Mouse (Mus musculus) kidney, postnatal 10 days (tissue): ENCODE data around the gene Mmp14.

Experiments
- DNase-seq: peaks from one replicate; pipeline ENCODE4 v3.0.0; 2021; ENCODE audit warnings: mixed read lengths

Mmp14 gene

DNA sequence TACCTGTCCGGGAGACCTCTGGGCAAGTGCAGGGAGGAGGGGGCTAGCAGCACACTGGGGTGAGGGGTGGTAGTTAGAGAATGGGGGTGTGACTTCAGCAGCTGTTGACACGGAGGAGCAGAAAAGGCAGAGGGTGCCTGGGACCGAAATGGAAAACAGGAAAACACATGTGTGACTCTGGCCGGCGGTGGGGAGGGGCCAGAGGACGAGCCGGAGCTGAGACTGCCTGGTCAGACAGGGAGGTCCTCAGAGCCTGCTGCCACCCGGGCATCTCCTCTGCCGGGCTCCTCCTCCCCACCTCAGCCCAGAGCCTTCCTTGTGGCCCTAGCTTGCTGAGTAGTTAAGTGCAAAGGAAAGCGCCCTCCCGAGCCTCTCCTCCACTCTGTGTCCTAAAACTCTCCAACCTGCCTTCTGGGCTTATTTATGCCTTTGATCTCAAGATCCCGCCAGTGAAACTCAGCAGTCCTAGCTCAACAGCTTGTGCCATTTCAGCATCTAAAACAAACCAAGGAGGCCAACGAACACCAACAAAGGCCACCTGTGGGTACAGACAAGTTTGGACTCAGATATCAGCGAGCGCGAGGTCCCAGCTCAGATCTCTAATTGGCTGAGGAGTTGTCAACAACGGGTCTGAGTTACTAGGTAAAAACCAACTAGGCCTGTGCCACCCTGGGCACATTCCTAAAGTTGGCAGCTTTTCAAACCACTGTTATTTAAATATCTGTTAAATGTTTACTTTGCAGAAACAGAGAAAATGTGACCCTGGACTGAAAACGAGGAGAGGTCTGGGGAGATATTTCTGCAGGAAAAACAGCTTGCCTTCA lies 17.3 kb upstream of the Mmp14 start:
- DNase-seq, result peak; percentile 77

DNA sequence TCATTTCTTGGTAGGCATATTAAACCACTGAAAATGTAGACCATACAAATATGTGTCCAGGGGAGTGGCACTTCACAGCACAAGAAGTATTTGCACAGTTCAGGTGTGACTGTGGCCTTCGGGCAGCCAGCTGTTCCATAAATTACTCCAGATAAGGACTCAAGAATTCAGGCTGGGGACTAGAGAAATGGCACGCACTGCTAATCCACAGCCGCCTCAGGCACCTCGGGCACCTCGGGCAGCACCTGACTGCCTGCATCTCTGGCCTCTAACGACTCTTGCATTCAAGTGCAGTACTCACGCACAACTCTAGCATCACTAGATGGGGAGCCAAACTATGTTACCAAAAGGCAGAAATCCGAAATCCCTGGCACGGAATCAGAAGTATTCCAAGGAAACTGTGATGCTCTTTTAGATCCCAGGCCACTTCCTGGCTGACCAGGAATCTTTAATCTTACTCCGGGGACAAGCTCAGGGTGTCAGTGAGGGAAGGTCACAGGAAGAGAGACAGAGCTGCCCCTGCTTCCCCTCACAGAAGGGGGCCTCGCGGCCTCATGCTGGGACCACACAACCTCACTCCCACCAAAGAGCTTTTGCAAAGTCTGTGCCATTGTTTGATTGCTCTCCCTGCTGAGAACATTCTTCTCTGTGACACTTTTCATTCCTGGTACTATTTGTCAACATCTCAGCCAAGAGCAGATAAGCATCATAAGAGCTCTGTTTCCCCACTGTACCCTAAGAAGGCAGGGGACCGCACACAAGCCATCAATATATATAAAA lies 16.0 kb upstream of the Mmp14 start:
- no peak for DNase-seq

DNA sequence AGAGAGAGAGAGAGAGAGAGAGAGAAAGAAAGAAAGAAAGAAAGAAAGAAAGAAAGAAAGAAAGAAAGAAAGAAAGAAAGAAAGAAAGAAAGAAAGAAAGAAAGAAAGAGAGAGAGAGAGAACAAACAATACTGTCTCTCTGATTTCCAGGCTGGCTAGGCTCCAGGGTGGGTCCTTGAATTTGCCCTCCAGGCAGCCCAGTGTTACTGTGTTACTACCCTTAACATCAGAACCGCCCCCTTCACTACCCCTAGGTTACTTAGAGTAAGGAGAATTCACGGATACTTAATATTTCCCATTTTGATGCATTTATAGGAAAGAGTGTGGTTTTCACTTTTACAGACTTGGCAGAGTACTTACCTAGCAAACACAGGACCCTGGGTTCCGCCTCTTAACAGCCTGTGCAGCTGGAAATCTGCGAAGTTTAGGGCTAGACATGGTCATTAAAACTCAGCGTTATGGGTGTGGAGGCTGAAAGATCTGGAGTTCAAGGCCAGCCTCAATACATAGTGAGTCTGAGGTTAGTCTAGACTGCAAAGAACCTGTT lies 15.1 kb upstream of the Mmp14 start:
- DNase-seq, result peak; percentile 54

DNA sequence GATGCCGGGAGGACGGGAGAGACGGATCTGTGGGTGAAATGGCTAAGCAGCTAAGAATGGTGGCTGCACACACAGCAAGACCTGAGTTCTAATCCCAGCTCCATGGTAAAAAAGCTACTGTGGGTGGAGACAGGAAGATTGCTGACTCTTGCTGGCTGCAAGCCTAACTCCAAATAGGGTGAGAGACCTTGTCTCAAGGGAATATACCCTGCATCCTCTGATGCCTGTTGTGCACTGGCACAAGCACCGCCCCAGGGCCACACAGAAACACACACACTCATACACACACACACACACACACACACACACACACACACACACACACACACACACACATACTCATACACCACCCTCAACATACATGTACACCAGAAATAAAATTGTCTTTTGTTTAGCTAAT lies 14.6 kb upstream of the Mmp14 start:
- DNase-seq, result peak; percentile 35

DNA sequence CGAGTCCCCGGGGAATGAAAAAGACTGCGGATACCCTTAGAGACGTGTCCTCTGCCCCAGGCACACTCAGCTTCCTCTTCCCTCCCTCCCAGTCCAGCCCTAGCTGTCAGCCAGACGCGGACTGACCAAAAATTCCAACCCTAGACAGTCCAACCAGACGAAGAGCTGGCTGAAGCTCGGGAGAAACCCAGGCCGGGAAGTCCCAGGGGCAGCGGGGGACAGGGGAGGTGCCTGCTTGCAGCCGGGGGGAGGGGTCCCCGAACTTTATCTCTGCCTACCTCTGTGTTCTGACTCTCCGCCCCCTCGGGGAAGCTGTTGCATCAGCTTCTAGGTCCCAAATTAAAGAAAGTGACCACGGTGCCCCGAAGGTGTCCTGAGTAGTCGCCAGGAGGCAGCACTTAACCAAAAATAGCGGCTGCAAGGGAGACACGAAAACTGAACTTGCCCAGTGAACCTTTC lies 13.8 kb upstream of the Mmp14 start, which contains the start of gene Slc7a7:
Slc7a7 (minus strand) TSS at position 158 of the 459 bp plus-strand sequence.
- peak; percentile 65 for DNase-seq

DNA sequence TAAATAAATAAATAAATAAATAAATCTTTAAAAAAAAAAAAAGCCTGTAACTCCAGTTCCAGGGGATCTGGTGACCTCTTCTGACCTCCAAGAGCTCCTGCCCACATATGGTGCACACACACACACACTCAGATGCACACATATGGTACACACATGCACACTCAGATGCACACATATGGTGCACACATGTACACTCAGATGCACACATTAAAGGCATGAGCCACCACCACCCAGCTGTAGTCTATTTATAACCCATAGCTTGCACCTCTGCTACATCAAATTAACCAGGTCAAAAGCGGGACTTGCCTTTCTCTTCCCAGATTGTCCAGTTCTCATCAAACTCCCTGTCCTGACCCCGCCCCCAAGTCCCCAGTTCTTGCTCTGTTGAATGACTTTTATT lies 10.4 kb upstream of the Mmp14 start:
- no peak for DNase-seq

DNA sequence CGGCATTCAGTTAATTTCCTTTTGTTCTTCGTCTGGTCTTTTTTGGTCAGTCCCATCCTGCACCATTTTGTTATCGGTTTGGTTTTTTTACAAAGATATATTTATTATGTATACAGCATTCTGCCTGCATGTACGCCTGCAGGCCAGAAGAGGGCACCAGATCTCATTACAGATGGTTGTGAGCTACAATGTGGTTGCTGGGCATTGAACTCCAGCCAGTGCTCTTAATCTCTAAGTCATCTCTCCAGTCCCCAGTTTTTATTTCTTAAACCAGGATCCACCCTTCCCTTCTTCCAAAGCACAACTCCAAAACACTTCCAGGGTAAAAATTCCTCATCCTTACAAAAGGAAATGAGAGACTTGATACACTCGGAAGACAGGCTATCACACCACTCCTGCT lies 8.0 kb upstream of the Mmp14 start:
- peak; percentile 33 for DNase-seq

DNA sequence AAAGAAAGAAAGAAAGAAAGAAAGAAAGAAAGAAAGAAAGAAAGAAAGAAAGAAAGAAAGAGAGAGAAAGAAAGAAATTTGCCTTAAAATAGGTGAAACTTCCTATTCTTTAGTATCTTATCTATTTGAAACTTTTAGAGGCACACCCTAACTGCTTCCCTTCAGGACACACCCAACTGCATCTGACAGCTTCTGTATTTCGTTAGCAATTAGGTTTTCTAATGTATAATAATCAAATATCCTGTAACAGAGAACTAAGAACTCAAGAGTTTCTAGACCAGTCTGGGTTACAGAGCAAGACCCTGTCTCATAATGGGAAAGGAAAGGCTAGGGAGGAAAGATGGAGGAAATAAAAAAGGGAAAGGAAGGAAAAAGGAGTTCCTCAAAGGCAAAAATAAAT lies 6.8 kb upstream of the Mmp14 start:
- DNase-seq, result no peak

DNA sequence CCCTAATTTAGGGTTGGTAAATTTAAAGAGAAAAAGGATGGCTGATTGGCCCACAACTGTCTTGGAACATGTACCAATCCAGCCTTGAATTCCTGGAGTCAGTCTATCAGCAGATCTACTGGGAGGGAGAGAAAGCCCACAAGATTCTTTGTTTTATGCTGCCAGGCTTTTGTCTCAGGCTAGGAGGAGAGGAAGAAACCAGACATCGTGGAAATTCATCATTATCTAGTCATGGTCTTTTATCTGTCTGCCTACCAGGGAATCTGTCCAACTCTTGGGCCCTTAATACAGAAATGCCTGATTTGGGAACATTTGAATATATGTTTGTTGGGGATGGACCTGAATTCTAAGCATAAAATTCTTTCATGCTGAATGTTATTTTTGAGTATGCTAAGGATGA lies 5.9 kb upstream of the Mmp14 start:
- no peak for DNase-seq

DNA sequence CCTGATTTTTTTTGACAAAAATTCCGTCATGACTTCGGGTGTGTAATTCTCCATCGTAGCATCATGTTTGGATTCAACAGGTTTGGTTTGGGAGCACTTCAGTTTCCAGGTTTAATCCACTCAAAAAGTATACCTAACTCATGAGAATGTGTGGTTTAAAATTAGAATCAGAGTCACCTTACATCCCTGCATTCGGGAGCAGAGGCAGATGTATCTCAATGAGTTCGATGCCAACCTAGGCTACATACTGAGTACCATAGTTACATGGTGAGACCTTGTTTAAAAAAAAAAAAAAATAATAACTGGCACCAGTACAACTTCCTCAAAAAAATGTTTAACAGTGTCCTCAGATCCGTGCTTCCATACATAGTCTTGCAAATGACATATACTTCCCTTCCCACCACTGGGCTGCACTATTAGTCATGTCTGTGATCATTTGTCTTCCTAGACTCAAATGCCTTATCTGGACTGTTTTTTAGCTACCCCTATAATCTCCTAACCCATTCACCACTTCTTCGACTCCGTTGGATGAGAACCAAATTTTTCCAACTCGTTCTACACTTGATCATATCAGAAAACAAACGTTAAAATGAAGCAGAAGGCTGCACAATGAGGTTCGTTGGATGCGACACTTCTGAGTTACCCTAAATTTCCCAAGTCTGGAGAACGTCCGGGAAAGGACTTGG lies 5.3 kb upstream of the Mmp14 start:
- no peak for DNase-seq

DNA sequence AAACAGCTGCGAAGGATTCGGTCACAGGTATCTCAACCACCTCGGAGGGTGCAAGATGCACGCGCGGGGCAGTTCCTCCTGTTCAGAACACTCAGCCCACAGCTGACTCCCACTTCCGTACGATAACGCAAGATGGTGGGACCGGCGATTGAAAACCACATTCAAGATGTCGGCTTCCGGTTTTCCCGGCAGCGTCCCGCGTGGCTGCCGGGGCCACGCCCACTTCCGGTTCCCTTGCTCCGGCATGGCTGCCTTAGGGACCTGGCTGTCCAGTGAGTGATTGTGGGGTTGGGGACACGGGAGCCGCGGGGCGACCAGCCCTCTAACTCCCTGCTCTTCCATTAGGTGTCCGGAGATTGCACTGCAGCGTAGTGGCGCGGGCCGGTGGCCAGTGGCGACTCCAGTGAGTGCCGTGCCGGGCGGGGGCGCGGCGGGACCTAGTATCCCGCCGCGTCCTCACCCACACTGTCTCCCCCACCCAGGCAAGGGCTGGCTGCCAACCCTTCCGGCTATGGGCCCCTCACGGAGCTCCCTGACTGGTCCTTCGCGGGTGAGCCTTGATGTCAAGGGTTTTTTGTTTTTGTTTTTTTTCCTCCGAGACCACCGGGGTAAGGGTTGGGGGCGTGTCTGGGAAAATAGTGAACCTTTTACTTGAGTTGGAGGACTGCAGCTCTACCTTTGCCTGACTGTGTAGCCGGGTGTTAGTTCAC lies 4.6 kb upstream of the Mmp14 start, which contains the start of gene Mrpl52:
Mrpl52 (plus strand) TSS at position 221 of the 710 bp plus-strand sequence.
- DNase-seq, result peak; percentile 97

DNA sequence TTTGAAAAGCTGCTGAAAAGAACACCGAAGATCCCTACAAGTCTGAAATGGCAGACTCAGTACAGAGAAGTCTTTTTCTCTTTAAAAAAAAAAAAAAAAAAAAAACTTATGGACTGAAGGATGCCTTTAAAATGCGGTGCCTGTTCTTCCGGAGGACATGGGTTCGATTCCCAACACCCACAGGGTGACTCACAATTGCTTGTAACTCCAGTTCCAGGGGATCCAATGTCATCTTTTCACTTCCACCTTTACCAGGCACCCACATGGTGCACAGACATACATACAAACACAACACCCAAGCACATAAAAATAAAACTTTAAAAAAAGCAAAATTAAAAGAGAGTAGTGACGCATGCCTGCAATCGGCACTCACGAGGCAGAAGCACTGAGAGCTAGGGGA lies 3.7 kb upstream of the Mmp14 start:
- DNase-seq, result no peak

DNA sequence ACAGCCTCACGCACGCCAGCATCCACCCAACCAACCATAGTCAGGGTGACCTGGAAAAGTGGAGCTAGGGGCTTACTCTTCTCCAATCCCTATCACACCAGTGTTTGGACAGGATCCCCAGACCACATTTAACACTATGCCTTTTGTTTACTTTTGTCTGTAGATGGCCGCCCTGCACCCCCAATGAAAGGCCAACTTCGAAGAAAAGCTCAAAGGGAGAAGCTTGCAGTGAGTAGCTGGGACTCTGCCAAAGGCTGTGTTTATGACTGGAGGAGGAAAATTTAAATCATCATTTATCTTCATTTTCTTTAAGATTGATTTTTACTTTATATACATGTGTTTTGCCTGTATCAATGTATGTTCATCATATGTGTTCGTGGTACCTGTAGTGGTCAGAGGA lies 3.0 kb upstream of the Mmp14 start:
- no peak for DNase-seq

DNA sequence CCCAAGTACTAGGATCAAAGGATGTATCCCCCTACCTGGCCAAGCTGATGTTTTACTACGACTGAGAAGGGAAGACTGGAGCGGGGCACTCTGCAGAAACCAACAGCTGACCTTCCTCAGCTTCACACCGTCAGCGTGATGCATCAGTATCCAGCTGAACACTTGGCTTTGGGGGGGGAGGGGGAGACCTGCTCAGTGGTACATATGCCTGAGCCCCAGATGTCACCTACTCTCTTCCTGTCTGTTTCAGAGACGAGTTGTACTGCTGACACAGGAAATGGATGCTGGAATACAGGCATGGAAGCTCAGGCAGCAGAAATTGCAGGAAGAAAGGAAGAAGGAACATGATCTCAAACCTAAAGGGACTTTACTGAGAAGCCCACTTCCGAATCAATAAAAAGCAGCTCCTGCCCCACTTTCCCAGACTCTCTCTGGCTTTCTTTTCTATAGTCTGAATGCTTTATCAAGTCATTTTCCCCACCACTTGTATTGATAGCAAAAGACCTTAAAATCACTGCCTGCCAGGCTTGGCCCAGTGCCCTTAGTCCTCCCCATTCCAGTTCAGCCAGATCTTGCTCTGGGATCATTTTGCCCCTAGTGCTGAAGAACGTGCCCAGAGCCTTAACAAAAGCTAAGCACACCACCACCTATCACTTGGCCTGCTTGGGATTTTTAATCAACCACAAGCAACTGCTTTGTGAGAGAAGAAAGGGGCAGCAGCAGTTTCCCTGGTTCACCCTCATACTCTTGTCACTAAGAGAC lies 1.9 kb upstream of the Mmp14 start:
- DNase-seq, result peak; percentile 38

DNA sequence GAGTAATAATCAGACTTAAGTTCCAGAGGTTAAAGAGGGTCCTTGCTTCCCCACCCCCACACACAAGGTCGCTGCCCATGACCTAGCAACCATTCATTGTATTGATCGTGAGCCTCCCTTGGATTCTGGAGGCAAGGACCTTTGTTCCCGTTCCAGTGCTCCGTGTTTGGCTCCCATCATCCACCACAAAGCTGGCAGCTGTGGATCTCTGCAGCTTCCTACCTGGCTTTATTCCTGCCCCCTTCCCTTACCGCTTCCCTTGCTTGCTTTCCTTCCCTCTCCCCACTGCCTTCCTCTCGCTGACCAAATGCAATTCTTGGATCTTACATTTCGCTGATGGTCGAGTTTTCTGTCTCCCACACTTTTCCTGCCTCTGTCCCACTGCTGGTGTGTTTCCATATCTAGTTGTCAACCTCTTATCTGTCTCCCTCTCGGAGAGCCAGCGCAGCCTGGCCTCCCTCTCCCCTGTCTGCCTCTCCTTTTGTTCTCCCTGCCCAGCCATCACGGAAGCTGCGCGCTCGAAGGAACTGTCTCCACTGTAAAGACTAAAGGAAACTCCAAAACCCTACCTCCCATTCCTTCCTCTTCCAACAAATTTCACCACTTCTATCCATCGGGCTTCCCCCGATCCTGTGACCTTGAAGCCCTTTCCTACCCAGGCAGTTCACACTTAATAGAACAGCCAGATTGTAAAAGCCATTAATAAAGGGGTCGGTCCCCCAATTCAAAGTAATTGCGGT lies 836 bp upstream of the Mmp14 start:
- DNase-seq, result peak; percentile 50

DNA sequence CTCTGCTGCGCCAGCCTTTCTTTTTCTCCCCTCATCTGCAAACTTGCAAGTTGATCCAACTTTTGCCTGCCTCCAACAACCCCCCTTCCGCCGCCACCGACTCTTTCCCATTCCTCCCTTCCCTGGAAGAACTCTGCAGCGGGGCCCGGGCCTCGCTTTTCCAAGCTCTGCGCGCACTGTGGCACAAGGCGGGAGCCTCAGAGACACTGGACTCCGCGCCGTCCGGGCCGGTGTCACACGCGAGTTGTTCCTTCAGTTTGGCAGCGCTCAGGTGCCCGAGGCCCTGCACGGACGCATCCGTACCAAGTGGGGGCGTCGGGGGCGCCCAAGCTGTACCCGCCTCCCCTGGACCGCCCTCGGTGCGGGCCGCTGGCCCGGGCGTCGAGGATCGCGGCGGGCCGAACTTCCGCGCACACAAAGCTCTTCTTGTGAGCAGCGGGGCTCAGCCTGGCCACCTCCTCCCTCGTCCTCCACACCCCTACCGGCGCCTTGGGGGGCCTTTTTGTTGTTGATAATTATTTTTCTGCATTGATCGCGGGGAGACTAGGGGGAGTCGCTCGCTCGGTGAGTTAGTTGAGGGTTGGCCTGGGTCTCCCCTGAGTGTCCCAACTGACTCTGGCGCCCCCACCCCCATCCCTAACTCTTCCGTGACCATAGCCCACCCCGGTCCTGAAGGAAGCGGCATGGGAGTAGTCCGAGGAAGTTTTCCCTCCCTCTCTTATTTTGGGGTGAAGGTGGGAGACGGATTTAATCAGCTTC lies 845 bp downstream of the Mmp14 start:
- peak; percentile 73 for DNase-seq

DNA sequence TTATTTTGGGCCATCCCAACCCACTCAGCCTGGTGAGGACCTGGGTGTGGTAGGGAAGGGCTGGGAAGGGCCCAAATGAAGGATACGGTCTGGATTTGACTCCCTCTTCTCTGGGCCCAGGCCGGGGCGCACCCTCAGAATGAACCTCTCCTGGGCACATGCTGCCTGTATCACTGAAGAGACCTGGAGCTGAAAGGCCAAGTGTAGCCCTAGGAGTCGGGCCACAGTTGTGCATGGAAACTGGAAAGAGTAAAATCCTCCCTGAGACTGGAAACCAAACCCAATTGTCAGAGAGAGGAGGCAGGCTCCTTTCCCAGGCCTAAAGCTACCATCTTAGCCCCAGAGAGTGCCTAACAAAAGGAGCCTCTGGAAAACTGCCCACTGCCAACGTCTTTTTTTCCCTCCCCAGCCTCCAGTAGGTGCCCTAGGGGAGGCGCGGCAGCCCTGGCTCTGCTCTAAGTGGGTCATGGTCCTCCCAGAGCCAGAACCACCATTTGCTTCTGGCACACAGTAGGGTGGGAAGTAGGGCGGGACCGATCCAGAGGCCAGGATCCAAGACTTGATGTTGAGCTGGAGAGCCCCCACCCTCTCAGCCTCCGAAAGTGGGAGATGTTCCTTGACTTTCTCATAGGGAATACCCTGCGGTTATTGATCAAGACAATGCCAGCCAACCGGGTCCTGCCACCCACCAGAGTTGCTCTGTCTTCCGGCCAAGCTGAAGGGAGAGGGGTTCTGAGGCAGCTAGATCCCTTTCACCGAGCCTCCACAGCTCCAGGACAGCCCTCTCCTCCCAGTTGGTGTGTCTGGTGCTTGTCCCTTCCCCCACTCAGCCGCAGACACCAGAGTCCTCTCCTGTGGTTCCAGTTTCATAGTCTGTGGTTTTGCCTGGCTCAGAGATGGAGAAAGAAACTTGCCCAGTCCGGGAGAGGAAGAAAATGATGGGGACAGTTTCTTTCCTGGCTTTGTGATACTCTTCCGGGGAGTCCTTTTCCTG lies 1.7 kb downstream of the Mmp14 start:
- DNase-seq, result peak; percentile 49

DNA sequence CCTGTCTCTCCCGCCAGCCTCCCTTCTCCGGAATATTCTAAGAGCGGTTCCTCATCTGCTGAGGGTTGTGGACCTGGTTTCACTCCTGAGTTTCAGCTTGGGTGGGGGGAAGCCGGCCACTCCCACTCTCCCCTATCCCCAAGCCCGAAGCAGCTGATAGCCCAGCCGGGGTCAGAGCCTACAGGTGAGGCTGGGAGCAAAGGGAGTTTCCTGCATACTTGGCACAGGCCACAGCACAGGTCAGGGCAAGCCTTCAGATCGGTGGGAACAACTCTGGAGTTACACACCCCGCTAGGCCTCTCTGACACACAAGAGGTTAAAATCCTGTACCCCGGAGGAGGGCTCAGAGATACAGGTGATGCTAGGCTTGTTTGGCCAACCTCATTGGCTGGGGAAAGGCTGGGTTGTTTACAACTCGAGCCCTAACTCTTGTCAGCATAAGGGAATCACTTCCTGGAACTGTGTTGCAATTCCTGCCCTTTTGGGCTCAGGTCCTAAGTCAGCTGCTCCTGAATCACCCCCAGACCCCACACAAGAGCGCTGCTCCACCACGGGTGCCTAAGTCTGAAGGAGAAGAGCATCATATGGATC lies 2.6 kb downstream of the Mmp14 start:
- peak; percentile 43 for DNase-seq
